Mouse (Mus musculus) kidney, embryonic 14.5 days (tissue): ENCODE measurements around the gene Abhd2. TPM values are rescaled to one million over a fixed set of nuclear protein-coding genes. Genes with fewer than 3 reads are reported as not detected.
A peak's percentile ranks its signal among the peaks of the same experiment; 100 is the strongest.

Experiments
- ATAC-seq: fragments of 200-750 bp; cut with Nextera tagmentation; 2 replicates; pipeline ENCODE4 v1.8.0; 2017; ENCODE audit warnings: moderate number of reproducible peaks, mild to moderate bottlenecking, moderate TSS enrichment, moderate library complexity; ENCODE audit not compliant: low FRiP score, low TSS enrichment
- H3K27ac ChIP-seq: fragments of 300-500 bp; sonication (generic); 2 replicates; pipeline ENCODE4 v1.5.1; 2014; ENCODE audit warnings: low read depth, mild to moderate bottlenecking, low read length, moderate library complexity, mixed read lengths
- H3K27me3 ChIP-seq: fragments of 300-500 bp; sonication (generic); 2 replicates; pipeline ENCODE4 v1.6.1; 2014; ENCODE audit warnings: mild to moderate bottlenecking, low read length; ENCODE audit not compliant: control insufficient read depth, insufficient read depth
- H3K36me3 ChIP-seq: fragments of 300-500 bp; sonication (generic); 2 replicates; pipeline ENCODE4 v1.6.1; 2014; ENCODE audit warnings: low read length, mixed read lengths; ENCODE audit not compliant: control insufficient read depth, insufficient read depth
- H3K4me1 ChIP-seq: fragments of 300-500 bp; sonication (generic); 2 replicates; pipeline ENCODE4 v1.6.1; 2014; ENCODE audit warnings: low read length, mixed read lengths; ENCODE audit not compliant: control insufficient read depth, insufficient read depth
- H3K4me2 ChIP-seq: fragments of 300-500 bp; sonication (generic); replicated peaks from 2 replicates; pipeline ENCODE4 v1.6.1; 2014; ENCODE audit warnings: low read depth, mild to moderate bottlenecking, low read length
- H3K4me3 ChIP-seq: fragments of 300-500 bp; sonication (generic); 2 replicates; pipeline ENCODE4 v1.5.1; 2014; ENCODE audit warnings: mild to moderate bottlenecking, low read length
- H3K9ac ChIP-seq: fragments of 300-500 bp; sonication (generic); 2 replicates; pipeline ENCODE4 v1.6.1; 2014; ENCODE audit warnings: low read depth, mild to moderate bottlenecking, low read length, moderate library complexity
- H3K9me3 ChIP-seq: fragments of 300-500 bp; sonication (generic); 2 replicates; pipeline ENCODE4 v1.6.1; 2016; ENCODE audit warnings: low read length; ENCODE audit not compliant: control insufficient read depth
- WGBS: fragments of 180-500 bp; shearing (Covaris S2); extraction: QIAGEN DNeasy Blood & Tissue Kit; methylation state at CpG from one replicate; pipeline ENCODE4 v1.1.7; 2014; 5-methylcytosine and 5-hydroxymethylcytosine counted together
- polyA plus RNA-seq: library from polyadenylated mRNA; unstranded; fragments of >200 nt; fragmentation: Nextera tagmentation; extraction: Ambion mirVana; gene quantifications from 2 replicates; pipeline ENCODE4 v1.2.1, GENCODE M21; 2014

Gene Abhd2
- polyA plus RNA-seq, 1 experiment from 2014 or later, result 12.6 TPM

GRCm38 (mm10) chr7:79387140-79387539 lies 114.1 kb downstream of the Abhd2 start:
- H3K36me3 ChIP-seq, result no peaks in the 10 kb centered on the region
- no peak overlapping the region for H3K27ac ChIP-seq
- no peak overlapping the region for H3K4me2 ChIP-seq
- ATAC-seq, result no peak
- 79% methylated on average over 8 of the region's 8 CpGs for whole genome bisulfite sequencing
- peaks cover 3% of the 10 kb centered on the region; the same call in 1 of the 2 replicates for H3K4me1 ChIP-seq
- H3K27me3 ChIP-seq, result no peaks in the 10 kb centered on the region
- no peak overlapping the region for H3K4me3 ChIP-seq
- no peak overlapping the region for H3K9ac ChIP-seq
- no peaks in the 10 kb centered on the region for H3K9me3 ChIP-seq

GRCm38 (mm10) chr7:79387991-79388390 lies 115.0 kb downstream of the Abhd2 start:
- Histone ChIP-seq H3K27ac (no peak overlapping the region), H3K4me2 (no peak overlapping the region), H3K9me3 (no peaks in the 10 kb centered on the region), H3K36me3 (no peaks in the 10 kb centered on the region), H3K9ac (no peak overlapping the region), H3K27me3 (no peaks in the 10 kb centered on the region), H3K4me3 (no peak overlapping the region), H3K4me1 (peaks cover 3% of the 10 kb centered on the region; the same call in 1 of the 2 replicates)
- WGBS, result 37% methylated on average over 7 of the region's 7 CpGs
- no peak for ATAC-seq

DNA sequence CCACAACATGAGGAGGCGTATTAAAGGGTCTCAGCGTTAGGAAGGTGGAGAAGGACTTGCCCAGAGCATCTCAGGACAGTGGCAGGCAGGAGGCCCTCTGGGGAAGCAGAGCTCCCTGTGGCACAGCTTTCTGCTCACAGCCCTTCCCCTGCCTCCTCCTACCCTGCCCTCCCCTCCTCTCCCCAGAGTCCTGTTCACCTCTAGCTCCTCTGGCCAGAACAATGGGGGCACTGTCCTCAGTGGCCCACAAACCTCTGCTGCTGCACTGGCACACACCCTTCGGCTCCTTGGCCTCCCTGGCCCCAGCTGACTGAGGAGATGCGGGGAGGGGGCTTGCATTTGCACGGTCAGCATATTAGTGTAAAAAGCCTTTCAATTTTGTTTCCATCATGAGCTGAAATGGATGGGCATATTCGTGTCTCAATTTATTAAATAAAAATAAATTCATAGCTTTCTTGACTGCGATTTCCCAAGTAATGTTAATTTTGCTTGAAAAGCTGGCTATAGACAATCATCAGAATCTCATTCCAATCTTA lies 115.7 kb downstream of the Abhd2 start:
- 68% methylated on average over 7 of the region's 7 CpGs for WGBS
- Histone ChIP-seq H3K27ac (no peak overlapping the region), H3K4me2 (no peak overlapping the region), H3K27me3 (no peaks in the 10 kb centered on the region), H3K4me1 (peaks cover 3% of the 10 kb centered on the region; the same call in 1 of the 2 replicates), H3K9ac (no peak overlapping the region), H3K9me3 (no peaks in the 10 kb centered on the region), H3K36me3 (no peaks in the 10 kb centered on the region), H3K4me3 (no peak overlapping the region)
- no peak for ATAC-seq

DNA sequence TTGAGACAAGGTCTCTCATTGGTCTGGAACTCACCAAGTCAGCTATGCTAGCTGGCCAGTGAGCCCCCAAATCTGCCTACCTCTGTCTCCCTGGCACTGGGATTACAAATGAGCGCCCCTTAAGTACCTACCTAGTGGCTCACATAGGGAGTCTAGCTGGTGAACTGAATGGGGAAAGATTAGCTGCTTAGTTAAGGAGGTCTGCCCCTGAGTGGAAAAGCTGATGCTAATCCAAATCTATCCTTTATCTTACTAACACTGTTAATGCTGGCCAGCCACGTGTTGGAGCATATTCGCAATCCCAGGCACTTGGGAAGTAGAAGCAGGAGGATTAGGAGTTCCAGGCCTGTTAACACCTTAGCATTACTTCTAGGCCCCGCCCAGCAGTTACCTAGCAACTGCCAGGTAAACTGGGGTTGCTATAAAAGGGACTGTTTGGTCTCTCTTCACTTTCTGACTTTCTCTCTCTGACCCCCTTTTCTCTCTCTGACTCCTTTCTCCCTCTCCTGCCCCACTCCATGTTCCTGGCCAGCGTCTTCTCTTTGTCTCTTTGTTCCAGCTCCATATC lies 117.2 kb downstream of the Abhd2 start:
- Histone ChIP-seq H3K9me3 (no peaks in the 10 kb centered on the region), H3K4me2 (no peak overlapping the region), H3K27ac (no peak overlapping the region), H3K4me3 (no peak overlapping the region), H3K9ac (no peak overlapping the region), H3K27me3 (no peaks in the 10 kb centered on the region), H3K4me1 (peaks cover 3% of the 10 kb centered on the region; the same call in 1 of the 2 replicates), H3K36me3 (no peaks in the 10 kb centered on the region)
- WGBS, result 72% methylated on average over 5 of the region's 5 CpGs
- no peak for ATAC-seq

- Histone ChIP-seq H3K36me3 (no peaks in the 10 kb centered on the region), H3K9ac (peak overlapping the region; percentile 71), H3K27me3 (no peaks in the 10 kb centered on the region), H3K4me3 (peak overlapping the region; percentile 72), H3K9me3 (no peaks in the 10 kb centered on the region), H3K4me2 (peak overlapping the region; percentile 96), H3K27ac (peak overlapping the region; percentile 82), H3K4me1 (peaks cover 3% of the 10 kb centered on the region; the same call in 1 of the 2 replicates)
- ATAC-seq, result no peak; the same call in 1 of the 2 replicates
- 1% methylated on average over 3 of the region's 3 CpGs for WGBS
Observed at GRCm38 (mm10) chr7:79391471-79391870, 118.5 kb downstream of the Abhd2 start.

- WGBS, result under 1% methylated on average over 44 of the region's 44 CpGs
- Histone ChIP-seq H3K27me3 (no peaks in the 10 kb centered on the region), H3K36me3 (no peaks in the 10 kb centered on the region), H3K9me3 (no peaks in the 10 kb centered on the region), H3K4me1 (peaks cover 3% of the 10 kb centered on the region; the same call in 1 of the 2 replicates), H3K4me3 (peak within 1 kb of the TSS; percentile 72), H3K9ac (peak within 1 kb of the TSS; percentile 71), H3K4me2 (peak within 1 kb of the TSS; percentile 96), H3K27ac (peak within 1 kb of the TSS; percentile 82)
- ATAC-seq, result peak; percentile 93
Observed at GRCm38 (mm10) chr7:79391883-79392649, 119.1 kb downstream of the Abhd2 start, which contains the start of gene Fanci. Gene Fanci, plus strand, starts transcription at chr7:79391929.

DNA sequence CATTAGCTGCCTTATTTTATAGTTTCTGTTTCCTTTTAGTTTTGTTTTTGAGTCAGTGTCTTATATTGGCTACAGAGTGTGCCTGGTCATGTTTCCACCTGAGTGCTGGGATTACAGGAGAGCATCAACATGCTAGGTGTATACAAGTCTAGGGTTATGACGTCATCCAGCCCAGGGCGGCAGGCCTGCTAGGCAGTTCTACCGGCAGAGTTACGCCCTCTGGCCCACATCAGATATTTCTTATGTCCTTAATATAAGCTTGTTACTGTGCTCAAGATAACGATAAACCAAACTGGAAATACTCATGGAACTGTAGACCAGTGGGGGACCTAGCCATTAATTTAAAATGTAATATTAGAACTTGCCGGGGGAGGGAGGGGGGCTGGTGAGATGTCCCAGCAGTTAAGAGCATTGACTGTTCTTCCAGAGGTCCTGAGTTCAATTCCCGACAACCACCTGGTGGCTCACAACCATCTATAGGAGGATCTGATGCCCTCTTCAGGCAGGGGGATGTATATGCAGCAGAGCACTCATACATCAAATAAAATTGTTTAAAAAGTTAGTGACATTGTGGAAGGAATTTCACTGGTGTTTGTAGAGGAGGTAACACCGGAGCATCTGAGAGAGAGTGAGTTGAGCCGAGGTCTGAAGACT lies 120.0 kb downstream of the Abhd2 start:
- Histone ChIP-seq H3K4me1 (peaks cover 3% of the 10 kb centered on the region; the same call in 1 of the 2 replicates), H3K4me2 (peak overlapping the region; percentile 96), H3K4me3 (peak overlapping the region; percentile 72), H3K27me3 (no peaks in the 10 kb centered on the region), H3K9me3 (no peaks in the 10 kb centered on the region), H3K9ac (0 out of 2 replicates have a peak overlapping the region, but pooled peaks have one; percentile 71), H3K36me3 (no peaks in the 10 kb centered on the region), H3K27ac (peak overlapping the region; percentile 82; the same call in 1 of the 2 replicates)
- WGBS, result 59% methylated on average over 9 of the region's 9 CpGs
- ATAC-seq, result peak; percentile 37

- WGBS, result 100% methylated on average over 7 of the region's 7 CpGs
Observed at GRCm38 (mm10) chr7:79393924-79394323, 120.9 kb downstream of the Abhd2 start.

More at GRCm38 (mm10) chr7:79393924-79394323, 120.9 kb downstream of the Abhd2 start:
- Histone ChIP-seq H3K9ac (no peak overlapping the region), H3K4me2 (no peak overlapping the region), H3K4me1 (peaks cover 3% of the 10 kb centered on the region; the same call in 1 of the 2 replicates), H3K36me3 (no peaks in the 10 kb centered on the region), H3K27me3 (no peaks in the 10 kb centered on the region), H3K9me3 (no peaks in the 10 kb centered on the region), H3K27ac (no peak overlapping the region), H3K4me3 (no peak overlapping the region)
- no peak for ATAC-seq
